Mouse (Mus musculus) hindbrain, embryonic 14.5 days (tissue): ENCODE data around the gene Ppp1ca. TPM values are rescaled to one million over a fixed set of nuclear protein-coding genes. Genes with fewer than 3 reads are reported as not detected.

Source experiments
- ATAC-seq: fragments of 200-750 bp; cut with Nextera tagmentation; 2 replicates; pipeline ENCODE4 v1.8.0; 2017; ENCODE audit warnings: moderate number of reproducible peaks, mild to moderate bottlenecking, moderate TSS enrichment, moderate library complexity; ENCODE audit not compliant: low FRiP score
- DNase-seq: peaks from one replicate; pipeline ENCODE4 v3.0.0-alpha.2; 2015; ENCODE audit warnings: low spot score
- H3K27ac ChIP-seq: fragments of 300-500 bp; sonication (generic); 2 replicates; pipeline ENCODE4 v1.5.1; 2014; ENCODE audit warnings: mild to moderate bottlenecking, moderate library complexity
- H3K27me3 ChIP-seq: fragments of 300-500 bp; sonication (generic); 2 replicates; pipeline ENCODE4 v1.6.1; 2014; ENCODE audit warnings: mild to moderate bottlenecking, low read length, mixed read lengths; ENCODE audit not compliant: control insufficient read depth, insufficient read depth
- H3K36me3 ChIP-seq: fragments of 300-500 bp; sonication (generic); replicated peaks from 2 replicates; pipeline ENCODE4 v1.6.1; 2014; ENCODE audit not compliant: control insufficient read depth, insufficient read depth
- H3K4me1 ChIP-seq: fragments of 300-500 bp; sonication (generic); replicated peaks from 2 replicates; pipeline ENCODE4 v1.6.1; 2014; ENCODE audit warnings: antibody characterized with exemption, low read length, mixed read lengths; ENCODE audit not compliant: control insufficient read depth, insufficient read depth
- H3K4me2 ChIP-seq: fragments of 300-500 bp; sonication (generic); replicated peaks from 2 replicates; pipeline ENCODE4 v1.6.1; 2014; ENCODE audit warnings: mild to moderate bottlenecking, moderate library complexity
- H3K4me3 ChIP-seq: fragments of 300-500 bp; sonication (generic); replicated peaks from 2 replicates; pipeline ENCODE4 v1.5.1; 2014; ENCODE audit warnings: mild to moderate bottlenecking, low read length
- H3K9ac ChIP-seq: fragments of 300-500 bp; sonication (generic); 2 replicates; pipeline ENCODE4 v1.6.1; 2014
- H3K9me3 ChIP-seq: fragments of 300-500 bp; sonication (generic); 2 replicates; pipeline ENCODE4 v1.6.1; 2016; ENCODE audit warnings: low read length; ENCODE audit not compliant: control insufficient read depth
- WGBS: fragments of 180-500 bp; shearing (Covaris S2); extraction: QIAGEN DNeasy Blood & Tissue Kit; methylation state at CpG from one replicate; pipeline ENCODE4 v1.1.7; 2014; 5-methylcytosine and 5-hydroxymethylcytosine counted together
- polyA plus RNA-seq: library from polyadenylated mRNA; unstranded; fragments of >200 nt; fragmentation: Nextera tagmentation; extraction: Ambion mirVana; gene quantifications from 2 replicates; pipeline ENCODE4 v1.2.1, GENCODE M21; 2014

Ppp1ca gene
- polyA plus RNA-seq, 1 experiment from 2014 or later: 581 TPM

DNA sequence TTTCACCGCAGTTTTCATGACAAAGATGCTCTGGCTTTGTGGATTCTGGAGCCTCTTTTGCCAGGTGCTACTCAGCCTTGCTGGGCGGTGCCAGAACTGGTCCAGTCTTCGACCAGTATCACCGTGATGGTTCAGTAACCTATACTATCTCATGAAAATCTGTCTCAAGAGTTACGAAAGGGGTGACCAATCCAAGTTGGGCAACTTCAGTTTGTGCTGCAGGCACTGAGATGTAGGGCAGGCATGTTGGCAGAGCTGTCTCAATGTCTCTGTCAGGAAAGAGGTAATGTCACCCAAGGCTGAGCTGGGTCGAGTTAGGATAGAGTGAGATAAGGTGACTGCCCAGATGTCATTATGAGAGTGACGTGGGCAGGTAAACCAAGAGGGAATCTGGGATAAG lies 11.5 kb upstream of the Ppp1ca start:
- DNase-seq (no peak), ATAC-seq (no peak)
- Histone ChIP-seq H3K4me1 (peaks cover 7% of the 10 kb centered on the region; the same call in 1 of the 2 replicates), H3K4me3 (no peak overlapping the region), H3K9me3 (no peaks in the 10 kb centered on the region), H3K36me3 (no peaks in the 10 kb centered on the region), H3K4me2 (no peak overlapping the region), H3K9ac (no peak overlapping the region), H3K27ac (no peak overlapping the region), H3K27me3 (no peaks in the 10 kb centered on the region; the same call in 1 of the 2 replicates)
- WGBS: 87% methylated on average over 7 of the region's 7 CpGs

DNA sequence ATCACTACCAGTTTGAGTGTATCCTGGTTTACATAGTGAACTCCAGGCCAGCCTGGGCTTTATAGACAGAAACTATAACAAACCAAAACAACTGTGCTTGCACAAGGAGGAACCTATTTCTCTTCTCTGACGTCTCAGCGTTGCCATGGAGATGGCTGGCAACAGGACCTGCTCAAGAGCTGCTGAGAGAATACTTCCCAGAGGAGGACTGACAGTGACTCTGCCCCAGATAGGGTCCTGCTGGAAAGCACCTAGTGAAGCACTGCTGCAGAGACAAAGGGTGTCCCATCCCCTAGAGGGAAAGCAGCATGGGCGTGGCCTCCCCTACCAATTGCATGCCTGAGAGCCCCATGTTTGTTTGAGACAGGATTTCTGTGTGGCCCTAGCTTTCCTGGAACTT lies 10.0 kb upstream of the Ppp1ca start:
- ATAC-seq: 0 out of 2 replicates have a peak, but pooled peaks have one; percentile 51
- peak; percentile 57 for DNase-seq
- Histone ChIP-seq H3K36me3 (no peaks in the 10 kb centered on the region), H3K9ac (no peak overlapping the region), H3K4me3 (no peak overlapping the region), H3K4me2 (no peak overlapping the region), H3K27ac (no peak overlapping the region), H3K9me3 (no peaks in the 10 kb centered on the region), H3K4me1 (peaks cover 7% of the 10 kb centered on the region; the same call in 1 of the 2 replicates), H3K27me3 (no peaks in the 10 kb centered on the region)
- 49% methylated on average over 3 of the region's 3 CpGs for WGBS

DNA sequence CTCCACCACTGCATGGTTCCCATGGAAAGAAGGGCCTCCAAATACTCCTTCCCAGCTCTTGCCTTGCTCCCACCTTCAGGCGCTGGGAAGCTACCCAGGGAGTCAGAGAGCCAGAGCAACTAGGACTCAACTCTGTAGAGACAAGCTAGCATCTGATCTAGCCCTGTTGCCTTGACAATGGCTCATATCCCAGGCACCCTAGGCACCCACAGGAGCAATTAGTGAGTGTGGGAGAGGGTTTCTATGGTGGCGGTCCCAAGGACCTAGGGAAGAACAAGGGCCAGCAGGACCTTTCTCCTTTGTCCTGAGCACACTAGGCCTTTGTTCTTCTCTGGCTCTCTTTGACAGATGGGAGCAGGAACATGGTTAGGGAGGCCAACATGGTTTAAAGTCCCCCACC lies 8.2 kb upstream of the Ppp1ca start:
- no peak for DNase-seq

DNA sequence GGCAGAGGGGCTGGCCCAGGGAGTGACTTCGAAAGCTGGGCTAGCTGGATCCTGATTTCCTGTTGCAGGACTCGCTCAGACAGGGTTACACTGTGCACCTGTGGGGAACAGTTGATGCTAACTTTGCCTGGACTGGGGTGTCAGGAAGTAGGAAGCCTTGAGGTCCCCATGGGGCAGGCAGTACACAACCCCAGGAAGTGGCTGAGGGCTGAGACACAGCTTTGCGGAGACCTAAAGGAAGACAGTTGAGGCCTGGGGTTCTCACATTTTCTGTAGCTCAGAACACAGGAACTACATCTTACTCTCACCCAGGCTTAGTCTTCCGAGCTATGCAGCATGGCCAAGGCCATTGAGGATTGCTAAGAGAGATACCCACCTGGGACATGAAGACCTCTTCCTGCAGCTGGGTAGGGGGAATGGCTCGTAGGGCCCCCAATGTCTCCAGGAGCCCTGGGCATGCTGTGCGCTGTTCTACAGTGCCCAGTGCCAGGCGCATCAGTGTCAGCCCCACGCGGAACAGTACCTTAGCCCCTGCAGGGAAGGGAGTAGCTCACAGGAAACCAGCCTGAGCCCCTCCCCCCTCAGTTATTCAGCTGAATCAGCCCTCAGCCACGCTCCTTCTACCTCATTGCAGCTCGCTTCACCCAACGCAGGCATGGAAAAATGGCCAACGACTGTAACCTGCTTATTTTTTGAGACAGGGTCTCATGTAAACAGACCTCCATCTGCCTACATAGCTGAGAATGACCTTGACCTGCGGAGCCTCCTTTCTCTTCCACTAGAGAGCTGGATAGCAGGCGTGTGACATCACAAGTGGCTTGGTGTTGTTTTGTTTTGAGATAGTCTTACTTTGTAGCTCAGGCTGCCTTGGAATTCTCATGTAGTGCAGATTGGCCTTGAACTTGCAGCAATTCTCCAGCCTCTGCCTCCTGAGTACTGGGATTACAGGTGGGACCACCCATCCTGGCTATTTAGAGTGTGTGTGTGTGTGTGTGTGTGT lies 6.6 kb upstream of the Ppp1ca start:
- H3K27me3 ChIP-seq: no peaks in the 10 kb centered on the region
- DNase-seq (no peak), ATAC-seq (no peak)
- H3K4me2 ChIP-seq: no peak overlapping the region
- no peaks in the 10 kb centered on the region for H3K36me3 ChIP-seq
- H3K9ac ChIP-seq: no peak overlapping the region
- peak overlapping the region; percentile 26; the same call in 1 of the 2 replicates for H3K27ac ChIP-seq
- H3K4me1 ChIP-seq: peaks cover 7% of the 10 kb centered on the region; the same call in 1 of the 2 replicates
- WGBS: 60% methylated on average over 15 of the region's 15 CpGs
- H3K4me3 ChIP-seq: no peak overlapping the region
- H3K9me3 ChIP-seq: no peaks in the 10 kb centered on the region

More for the DNA sequence above, 8.2 kb upstream of the Ppp1ca start:
- Histone ChIP-seq H3K4me1 (peaks cover 7% of the 10 kb centered on the region; the same call in 1 of the 2 replicates), H3K27ac (no peak overlapping the region), H3K9me3 (no peaks in the 10 kb centered on the region), H3K4me3 (no peak overlapping the region), H3K27me3 (no peaks in the 10 kb centered on the region), H3K36me3 (no peaks in the 10 kb centered on the region), H3K9ac (no peak overlapping the region), H3K4me2 (no peak overlapping the region)
- WGBS: 55% methylated on average over 2 of the region's 2 CpGs
- no peak for ATAC-seq

DNA sequence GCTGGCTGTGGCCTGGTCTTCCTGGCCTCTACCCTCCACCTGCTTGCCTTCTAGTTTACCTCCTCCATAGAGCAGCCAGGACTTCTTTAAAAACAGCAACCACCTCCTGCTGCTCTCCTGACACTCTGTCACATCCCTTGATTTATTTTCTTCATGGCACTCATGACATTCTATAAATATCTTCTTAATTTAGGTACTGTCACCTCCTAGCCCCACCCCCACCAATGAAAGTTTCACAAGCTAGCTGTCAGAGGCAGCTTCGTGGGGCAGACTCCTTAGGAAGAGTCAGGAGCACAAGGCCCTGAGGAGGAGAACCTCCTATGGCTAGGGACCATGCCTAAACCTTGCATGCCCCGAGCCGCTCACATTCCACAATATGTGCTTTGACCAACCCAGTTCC lies 4.6 kb upstream of the Ppp1ca start:
- no peak overlapping the region for H3K9ac ChIP-seq
- H3K36me3 ChIP-seq: no peaks in the 10 kb centered on the region
- no peak overlapping the region for H3K27ac ChIP-seq
- ATAC-seq: no peak
- peaks cover 1% of the 10 kb centered on the region; the same call in 1 of the 2 replicates for H3K4me1 ChIP-seq
- no peak overlapping the region for H3K4me2 ChIP-seq
- no peak for DNase-seq
- no peaks in the 10 kb centered on the region for H3K27me3 ChIP-seq
- H3K4me3 ChIP-seq: no peak overlapping the region
- no peaks in the 10 kb centered on the region for H3K9me3 ChIP-seq
- WGBS: 80% methylated on average over 3 of the region's 3 CpGs

DNA sequence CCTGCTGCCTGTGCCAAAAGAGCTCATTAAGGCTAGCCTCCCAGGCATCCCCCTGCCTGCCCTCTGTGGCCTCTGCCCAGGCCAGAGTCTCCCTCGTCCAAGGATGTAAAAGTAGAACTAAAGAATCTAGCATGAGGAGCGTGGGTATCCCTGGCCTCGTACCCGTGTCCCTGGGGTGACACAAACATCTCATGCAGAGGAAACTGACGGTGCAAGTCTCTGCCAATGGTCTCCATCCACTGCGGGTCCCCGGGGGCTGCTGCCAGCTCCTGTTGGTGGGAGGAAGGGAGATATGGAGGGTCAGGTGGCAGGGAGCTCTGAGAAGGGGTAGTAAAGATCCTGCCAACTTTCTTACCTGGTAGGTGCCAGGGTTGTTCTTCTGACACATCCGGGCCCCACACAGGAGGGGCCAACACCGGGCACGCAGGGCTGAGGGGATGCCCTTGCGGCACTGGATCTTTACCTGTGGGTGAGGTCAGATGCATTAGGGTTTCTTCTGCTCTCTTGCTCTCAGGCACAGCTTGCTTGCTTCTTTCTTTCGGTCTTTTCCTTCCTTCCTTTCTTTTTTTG lies 2.7 kb upstream of the Ppp1ca start:
- Histone ChIP-seq H3K27me3 (no peaks in the 10 kb centered on the region), H3K36me3 (peaks cover 10% of the 10 kb centered on the region), H3K9me3 (no peaks in the 10 kb centered on the region), H3K9ac (no peak overlapping the region), H3K4me3 (no peak overlapping the region), H3K27ac (no peak overlapping the region), H3K4me2 (no peak overlapping the region), H3K4me1 (peaks cover 12% of the 10 kb centered on the region)
- 92% methylated on average over 12 of the region's 12 CpGs for WGBS
- ATAC-seq (no peak), DNase-seq (no peak)

DNA sequence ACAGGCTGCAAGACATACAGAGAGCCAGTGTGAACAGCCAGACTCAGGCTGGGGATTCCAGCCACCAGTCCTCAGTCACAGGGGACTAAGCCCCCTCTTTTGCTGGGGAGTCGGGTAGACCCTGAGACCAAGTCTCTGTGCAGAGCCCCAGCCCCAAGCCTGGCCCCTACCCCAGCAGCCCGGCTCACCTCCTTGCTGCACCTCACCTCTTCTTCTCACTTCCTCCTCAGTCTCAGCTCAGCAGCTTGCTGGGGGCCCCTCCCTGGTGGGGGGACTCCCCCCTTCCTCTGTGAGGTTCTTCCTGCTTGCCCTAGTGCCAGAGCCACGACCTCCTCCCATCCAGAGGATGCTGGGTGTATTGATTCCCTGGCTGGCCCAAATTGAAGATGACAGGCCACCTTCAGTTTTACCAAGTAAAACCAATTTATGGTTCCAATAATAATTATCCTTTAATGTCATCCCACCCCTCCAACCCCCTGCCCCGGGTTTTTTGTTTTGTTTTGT lies 982 bp upstream of the Ppp1ca start, which contains the start of gene Tbc1d10c:
Tbc1d10c (minus strand) TSS at position 454 of the 504 bp plus-strand sequence.
- Histone ChIP-seq H3K4me2 (peak within 1 kb of the TSS; percentile 65), H3K36me3 (peaks cover 28% of the 10 kb centered on the region), H3K9ac (peak within 1 kb of the TSS; percentile 98), H3K4me3 (peak within 1 kb of the TSS; percentile 97), H3K9me3 (no peaks in the 10 kb centered on the region), H3K27ac (peak within 1 kb of the TSS; percentile 90), H3K27me3 (no peaks in the 10 kb centered on the region), H3K4me1 (peaks cover 12% of the 10 kb centered on the region)
- 74% methylated on average over 4 of the region's 4 CpGs for WGBS
- ATAC-seq (no peak), DNase-seq (no peak)

DNA sequence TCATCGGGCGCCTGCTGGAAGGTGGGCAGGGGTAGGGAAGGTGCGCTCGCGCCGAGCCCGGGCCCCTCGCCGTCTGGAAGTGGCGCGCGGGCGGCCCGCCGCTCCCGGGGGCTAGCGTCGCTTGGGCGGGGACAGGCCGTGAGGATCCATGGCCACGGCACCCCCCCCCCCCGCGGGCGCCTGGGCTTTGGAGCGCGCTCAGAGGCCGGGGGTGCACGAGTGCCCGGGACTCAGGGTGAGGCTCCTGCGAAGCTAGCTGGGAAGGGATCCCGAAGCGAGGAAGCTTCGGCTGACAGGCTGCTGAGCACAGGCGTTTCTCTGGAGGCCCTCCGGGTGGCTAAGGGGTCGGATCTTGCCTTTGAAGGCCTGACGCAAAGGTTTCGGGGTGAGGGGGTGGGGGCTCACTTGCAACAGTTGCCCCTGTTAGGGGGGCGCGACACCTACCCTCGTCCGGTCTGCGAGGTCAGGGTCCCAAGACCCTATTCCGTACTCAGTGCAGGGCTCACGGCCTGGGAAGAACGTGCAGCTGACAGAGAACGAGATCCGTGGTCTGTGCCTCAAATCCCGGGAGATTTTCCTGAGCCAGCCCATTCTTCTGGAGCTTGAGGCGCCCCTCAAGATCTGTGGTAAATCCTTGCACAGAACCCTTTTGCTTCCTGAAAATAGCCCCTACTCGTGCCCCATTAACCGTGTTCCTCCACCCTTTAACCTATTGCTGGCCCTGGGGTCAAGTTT lies 553 bp downstream of the Ppp1ca start:
- peak overlapping the region; percentile 98 for H3K9ac ChIP-seq
- no peaks in the 10 kb centered on the region for H3K9me3 ChIP-seq
- peak; percentile 45 for DNase-seq
- peak; percentile 18 for ATAC-seq
- WGBS: under 1% methylated on average over 42 of the region's 52 CpGs
- peaks cover 42% of the 10 kb centered on the region for H3K36me3 ChIP-seq
- no peaks in the 10 kb centered on the region for H3K27me3 ChIP-seq
- peak overlapping the region; percentile 97 for H3K4me3 ChIP-seq
- H3K4me2 ChIP-seq: peak overlapping the region; percentile 65
- H3K27ac ChIP-seq: peak overlapping the region; percentile 90
- H3K4me1 ChIP-seq: peaks cover 12% of the 10 kb centered on the region
